Mouse (Mus musculus) layer of hippocampus, postnatal 10 days (tissue): Measurements from ENCODE around the gene Spdef. TPM values are rescaled to one million over a fixed set of nuclear protein-coding genes. Genes with fewer than 3 reads are reported as not detected.
A peak's percentile ranks its signal among the peaks of the same experiment; 100 is the strongest.

Source experiments
- DNase-seq, 2 experiments: peaks; one replicate each; pipeline ENCODE4 v3.0.0; 2021; ENCODE audit warnings: low spot score in 2 of 2
- total RNA-seq, 2 experiments: library from RNA; stranded (reverse); gene quantifications; 2 replicates each; pipeline ENCODE4 v1.2.3; 2021

The Spdef gene
- total RNA-seq, 2 experiments from 2014 or later: 1.1 to 1.3 TPM

DNA sequence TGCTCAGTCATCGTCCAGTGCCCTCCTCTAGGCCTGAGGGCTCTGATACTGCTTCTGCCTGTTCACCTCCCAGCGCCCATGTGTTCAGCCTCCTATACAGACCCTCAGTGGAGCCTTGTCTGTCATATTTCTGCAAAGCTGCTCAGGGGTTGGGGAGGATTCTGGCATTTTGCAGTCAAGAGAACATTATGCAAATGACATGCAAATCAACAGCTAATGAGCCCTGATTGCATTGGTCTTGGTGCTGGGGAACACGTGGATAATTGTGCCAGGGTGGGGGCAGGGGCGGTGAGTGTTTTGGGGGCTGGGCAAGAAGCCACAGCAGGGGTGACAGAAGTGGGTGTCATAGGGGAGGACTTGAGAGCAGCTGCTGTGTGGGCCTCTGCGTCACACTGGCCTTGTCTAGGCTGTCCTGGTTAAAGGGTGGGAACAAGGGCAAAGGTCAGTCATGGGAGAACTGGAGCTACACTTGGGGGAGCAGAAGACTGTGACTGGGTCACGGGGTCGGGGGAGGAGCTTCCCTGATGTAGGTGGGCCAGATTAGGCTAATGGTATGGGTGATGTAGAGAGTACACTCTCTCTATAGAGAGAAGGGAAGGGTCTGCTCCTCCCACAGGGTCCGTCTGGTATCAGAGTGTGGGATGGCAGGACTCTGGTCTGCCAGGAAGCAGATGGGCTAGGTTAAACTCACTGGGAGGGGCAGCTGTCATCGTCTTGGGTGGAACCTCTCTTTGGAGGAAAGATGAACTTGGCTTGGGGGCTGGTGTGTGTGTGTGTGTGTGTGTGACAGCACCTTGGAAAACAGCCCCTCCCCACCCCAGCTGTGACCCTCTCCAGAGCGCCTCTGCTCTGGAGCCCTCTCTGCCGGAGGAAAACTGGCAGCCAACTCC, 49.6 kb downstream of the Spdef start:
- peak; percentile 46 to 66 for DNase-seq

DNA sequence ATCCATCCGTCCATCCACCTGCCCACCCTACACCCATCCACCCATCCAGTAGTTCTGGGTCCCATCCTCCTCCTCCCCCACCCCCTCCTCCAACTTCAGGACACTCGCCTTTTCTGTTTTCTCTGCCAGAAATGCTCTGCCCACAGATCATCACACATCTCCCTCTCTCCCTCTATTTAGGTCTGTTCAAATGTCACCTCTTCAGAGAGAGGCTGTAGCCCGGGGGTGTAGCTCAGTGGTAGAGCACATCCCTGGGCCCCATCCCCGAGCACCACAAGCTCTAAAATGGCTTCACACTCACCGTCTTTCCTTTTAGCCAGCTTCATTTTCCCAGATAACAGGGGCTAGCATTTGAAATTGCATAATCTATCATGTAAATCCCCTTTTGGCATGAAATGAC, 51.0 kb downstream of the Spdef start:
- DNase-seq: no peak

DNA sequence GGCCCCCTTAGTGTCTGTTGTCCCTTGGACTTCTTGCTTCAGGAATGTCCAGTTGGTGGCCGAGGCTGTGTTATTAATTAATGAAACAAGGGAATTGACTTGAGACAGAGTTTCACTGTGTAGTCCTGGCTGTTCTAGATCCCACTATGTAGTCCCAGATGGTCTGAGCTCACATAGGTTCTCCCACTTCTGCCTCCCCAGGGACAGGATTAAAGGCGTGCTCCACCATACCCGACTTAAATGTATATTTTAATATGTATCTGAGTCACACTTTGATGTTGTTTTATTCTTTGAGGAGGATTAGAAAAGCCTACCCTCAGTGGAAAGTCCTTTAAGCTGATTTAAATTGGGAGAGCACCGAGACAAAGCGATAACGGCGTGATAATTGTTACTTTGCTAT, 52.5 kb downstream of the Spdef start:
- DNase-seq: no peak

DNA sequence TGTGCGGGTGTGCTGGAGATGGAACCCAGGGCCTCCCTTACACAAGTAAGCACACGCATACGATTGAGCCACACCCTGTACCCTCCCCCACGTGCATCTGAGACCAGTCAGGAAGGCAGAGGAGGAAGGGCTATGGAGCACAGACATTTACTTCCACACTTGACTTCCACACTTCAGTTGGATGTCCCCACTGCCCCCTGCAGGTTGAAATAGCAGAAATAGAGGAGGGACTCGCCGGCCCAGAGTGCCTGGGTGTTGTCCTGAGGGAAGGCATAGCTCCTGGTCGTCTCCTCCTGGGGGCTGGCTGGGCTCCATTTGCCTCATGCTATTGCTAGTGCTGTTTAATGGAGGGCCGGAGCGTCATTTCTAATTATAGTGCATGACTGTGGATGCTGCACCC, 53.3 kb downstream of the Spdef start:
- DNase-seq: peak in 1 of 2 experiments; percentile 49

DNA sequence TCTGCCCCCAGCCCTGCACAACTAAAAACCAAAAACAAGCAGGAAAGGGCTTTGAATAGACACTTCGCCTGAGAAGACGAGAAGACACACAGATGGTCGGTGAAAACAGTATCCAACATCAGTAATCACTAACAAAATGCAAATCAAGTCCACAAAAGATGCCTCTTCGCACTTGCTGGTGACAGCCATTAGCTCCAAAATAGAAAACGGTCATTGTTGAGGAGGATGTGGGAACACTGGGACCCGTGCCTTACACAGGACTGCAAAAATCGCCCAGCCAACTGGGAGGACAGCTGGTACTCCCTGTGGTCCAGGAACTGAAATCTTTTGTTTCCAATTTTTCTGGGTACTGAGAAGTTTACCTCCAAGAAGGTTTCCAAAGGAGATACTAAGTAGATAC, 54.8 kb downstream of the Spdef start:
- peak in 1 of 2 experiments; percentile 34 for DNase-seq

DNA sequence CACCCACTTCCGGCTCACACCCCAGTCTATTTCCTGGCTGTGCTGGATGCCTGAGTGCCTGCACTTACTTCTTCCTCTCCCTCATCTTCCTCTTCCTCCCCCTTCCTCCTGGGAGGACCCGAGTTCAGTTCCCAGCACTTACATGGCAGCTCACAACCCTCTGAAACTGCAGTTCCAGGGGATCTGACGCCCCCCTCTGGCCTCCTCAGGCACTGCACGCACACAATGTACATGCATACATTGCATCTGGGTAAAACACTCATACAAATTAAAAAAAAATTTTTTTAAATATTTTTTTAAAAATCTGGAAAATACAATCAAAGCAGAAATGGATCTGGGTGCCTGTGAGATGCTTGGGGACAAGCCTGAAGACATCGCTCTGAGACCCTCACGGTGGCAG, 57.0 kb downstream of the Spdef start:
- no peak for DNase-seq

Other genes starting within 250 kb of the Spdef start
- 10 to 100 TPM; 12.2 to 16.1 TPM for gene Grm4, start 207.6 kb downstream of the Spdef start, total RNA-seq
- 10 to 100 TPM; 35.1 to 35.6 TPM for gene Hmga1, start 172.5 kb downstream of the Spdef start, total RNA-seq
- 10 to 100 TPM; 61.4 to 72.2 TPM for gene AI413582, start 163.2 kb downstream of the Spdef start, total RNA-seq
- gene Nudt3, start 105.5 kb downstream of the Spdef start, total RNA-seq: 100 to 1,000 TPM; 473 to 520 TPM
- gene RPS10-NUDT3, start 93.7 kb downstream of the Spdef start, total RNA-seq: 1 to 10 TPM in 1 of 2 experiments, not detected in 1; 2.1 TPM
- 100 to 1,000 TPM; 516 to 558 TPM for gene Rps10, start 92.3 kb downstream of the Spdef start, total RNA-seq
- gene Pacsin1, start 73.4 kb downstream of the Spdef start, total RNA-seq: 100 to 1,000 TPM; 180 to 190 TPM
- gene D17Wsu92e, start 91.7 kb upstream of the Spdef start, total RNA-seq: 100 to 1,000 TPM in 1 of 2 experiments, 10 to 100 TPM in 1; 99.8 to 105 TPM
- 10 to 100 TPM; 77.2 to 83.4 TPM for gene Snrpc, start 109.2 kb upstream of the Spdef start, total RNA-seq
- gene Uhrf1bp1, start 127.5 kb upstream of the Spdef start, total RNA-seq: 10 to 100 TPM; 19.5 to 22.7 TPM
- 10 to 100 TPM; 40.2 to 46.0 TPM for gene Anks1, start 180.4 kb upstream of the Spdef start, total RNA-seq
- gene Taf11, start 180.9 kb upstream of the Spdef start, total RNA-seq: 10 to 100 TPM; 31.0 to 31.1 TPM